ENCODE assay signal across 20 mouse cellular contexts in the genomic region with DNA sequence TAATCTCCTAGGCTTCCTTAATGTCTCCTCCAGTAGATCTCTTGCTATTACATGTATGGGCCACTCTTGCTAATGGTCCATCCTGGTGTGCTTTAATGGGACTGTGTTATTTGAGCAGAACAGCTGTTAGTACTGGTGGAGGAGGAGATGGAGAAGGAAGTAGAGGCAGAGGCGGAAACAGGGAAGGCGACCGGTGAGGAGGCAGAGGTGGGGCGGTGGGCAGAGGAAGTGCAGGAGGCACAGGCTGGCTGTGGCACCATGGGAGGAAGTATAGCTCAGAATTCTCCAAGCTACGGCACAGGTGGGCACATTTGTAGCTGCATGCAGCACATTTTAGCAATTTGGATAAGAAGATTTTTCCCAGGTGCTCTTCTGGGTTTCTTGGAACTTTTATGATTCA.
"Had no signal": no experiment of that assay in that cellular context is flagged by ENCODE, and none has a peak within 500 bp of the region (broad histone marks: within the 10 kb centered on the region; RNA-seq: fewer than 3 reads in every experiment).

No protein-coding gene starts in this region.

- H3K36me3 ChIP-seq: liver, embryonic 15.5 days; stomach, embryonic 15.5 days had no signal

- H3K9ac ChIP-seq: kidney, embryonic 15.5 days; liver, embryonic 12.5 days; liver, embryonic 15.5 days; midbrain, embryonic 12.5 days; neural tube, embryonic 13.5 days; stomach, embryonic 15.5 days had no signal

- H3K4me1 ChIP-seq: kidney, embryonic 15.5 days; liver, embryonic 12.5 days; liver, embryonic 15.5 days; midbrain, embryonic 12.5 days; neural tube, embryonic 13.5 days had no signal

- DNase-seq: kidney, adult 11 months; kidney, adult 8-10 months; kidney, postnatal 10 days; kidney, postnatal 36 days; retina, postnatal 1 day; right cerebral cortex, postnatal 25 days; spleen, adult 18-20 months; thymus, adult 2 months; thymus, postnatal 14 days; thymus, postnatal 4 days had no signal

- ATAC-seq: liver, embryonic 12.5 days; midbrain, embryonic 16.5 days had no signal

- H3K27ac ChIP-seq: kidney, embryonic 15.5 days; left cerebral cortex, adult 2 months; liver, embryonic 12.5 days; liver, embryonic 15.5 days; macrophage; midbrain, embryonic 12.5 days; neural tube, embryonic 13.5 days; stomach, embryonic 15.5 days had no signal

- H3K27me3 ChIP-seq: kidney, embryonic 15.5 days; liver, embryonic 12.5 days; liver, embryonic 15.5 days; midbrain, embryonic 12.5 days; neural tube, embryonic 13.5 days; stomach, embryonic 15.5 days had no signal

- H3K4me2 ChIP-seq: kidney, embryonic 15.5 days; liver, embryonic 12.5 days; liver, embryonic 15.5 days; midbrain, embryonic 12.5 days; neural tube, embryonic 13.5 days; stomach, embryonic 15.5 days had no signal

- H3K4me3 ChIP-seq: kidney, embryonic 15.5 days; left cerebral cortex, adult 2 months; liver, embryonic 12.5 days; liver, embryonic 15.5 days; midbrain, embryonic 12.5 days; myocyte; neural tube, embryonic 13.5 days; stomach, embryonic 15.5 days had no signal

- H3K9me3 ChIP-seq: kidney, embryonic 15.5 days; liver, embryonic 12.5 days; liver, embryonic 15.5 days; midbrain, embryonic 12.5 days; neural tube, embryonic 13.5 days; stomach, embryonic 15.5 days had no signal
